Mouse (Mus musculus) cerebellum, adult 11-12 months (tissue): ENCODE results near the gene Zfp986.
"Not testable (repeated sequence)": the region's sequence is repeated elsewhere in the genome, so short reads cannot be mapped to it uniquely, and the experiment has no call there.

Source experiments
- DNase-seq: peaks from one replicate; pipeline ENCODE4 v3.0.0; 2022

Zfp986 gene

DNA sequence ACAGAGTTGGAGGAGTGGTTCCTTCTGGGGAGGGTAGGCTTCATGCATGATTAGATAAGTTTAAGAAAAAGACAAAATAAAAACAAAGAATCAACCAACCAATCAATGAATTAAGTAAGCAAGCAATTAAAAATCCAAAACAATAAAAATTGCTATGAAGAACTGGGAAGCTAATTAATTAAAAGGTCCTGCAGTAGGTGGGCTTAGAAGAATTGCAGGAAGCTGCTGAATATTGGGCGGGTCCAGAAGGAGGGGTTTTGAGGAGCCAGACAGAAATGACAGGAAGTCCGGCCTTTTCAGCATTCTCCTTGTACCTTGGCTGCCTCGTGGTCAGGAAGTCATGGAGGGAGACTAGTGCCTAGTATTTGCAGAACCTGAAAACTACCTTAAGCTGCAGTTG is at the start of gene Zfp986:
TSS of gene Zfp986 (plus strand) at position 301 of the 400 bp plus-strand sequence.
- DNase-seq, result not testable (repeated sequence)

DNA sequence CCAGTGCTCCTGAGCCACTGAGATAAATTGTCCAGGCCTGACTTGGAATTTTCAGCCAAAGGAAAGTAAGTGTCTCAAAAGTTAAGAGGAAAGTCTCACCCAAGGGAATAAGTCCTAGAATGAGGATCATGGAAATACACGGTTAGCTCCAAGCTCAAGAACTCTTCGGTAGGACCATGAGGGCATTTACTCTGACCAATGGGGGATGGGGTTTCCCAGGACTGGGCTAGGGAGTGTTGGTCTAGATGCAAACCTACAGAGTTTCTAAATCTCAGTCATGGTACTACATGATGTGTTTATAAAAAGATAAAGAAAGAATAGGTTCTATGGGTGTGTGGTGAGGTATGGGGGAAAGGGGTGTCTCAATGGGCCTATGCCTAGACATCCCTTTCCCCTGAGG is 48.6 kb upstream of the Zfp986 start:
- not testable (repeated sequence) for DNase-seq

DNA sequence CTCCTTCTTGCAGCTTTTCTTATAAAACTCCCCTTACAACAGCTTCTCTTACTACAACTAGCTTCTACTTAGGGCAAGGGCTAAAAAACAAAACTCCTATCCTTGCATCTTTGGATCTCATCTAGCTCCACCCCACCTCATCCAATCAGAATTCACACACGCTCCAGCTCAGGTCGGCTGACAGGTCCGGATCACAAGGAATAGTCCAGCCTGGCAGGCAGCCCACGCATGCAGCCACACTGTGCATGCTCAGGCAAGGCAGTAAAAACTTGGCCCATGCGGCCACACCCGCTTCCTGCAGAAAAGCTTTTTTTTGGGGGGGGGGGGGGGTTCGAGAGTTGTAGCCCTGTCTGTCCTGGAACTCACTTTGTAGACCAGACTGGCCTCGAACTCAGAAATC is 43.0 kb upstream of the Zfp986 start:
- not testable (repeated sequence) for DNase-seq

DNA sequence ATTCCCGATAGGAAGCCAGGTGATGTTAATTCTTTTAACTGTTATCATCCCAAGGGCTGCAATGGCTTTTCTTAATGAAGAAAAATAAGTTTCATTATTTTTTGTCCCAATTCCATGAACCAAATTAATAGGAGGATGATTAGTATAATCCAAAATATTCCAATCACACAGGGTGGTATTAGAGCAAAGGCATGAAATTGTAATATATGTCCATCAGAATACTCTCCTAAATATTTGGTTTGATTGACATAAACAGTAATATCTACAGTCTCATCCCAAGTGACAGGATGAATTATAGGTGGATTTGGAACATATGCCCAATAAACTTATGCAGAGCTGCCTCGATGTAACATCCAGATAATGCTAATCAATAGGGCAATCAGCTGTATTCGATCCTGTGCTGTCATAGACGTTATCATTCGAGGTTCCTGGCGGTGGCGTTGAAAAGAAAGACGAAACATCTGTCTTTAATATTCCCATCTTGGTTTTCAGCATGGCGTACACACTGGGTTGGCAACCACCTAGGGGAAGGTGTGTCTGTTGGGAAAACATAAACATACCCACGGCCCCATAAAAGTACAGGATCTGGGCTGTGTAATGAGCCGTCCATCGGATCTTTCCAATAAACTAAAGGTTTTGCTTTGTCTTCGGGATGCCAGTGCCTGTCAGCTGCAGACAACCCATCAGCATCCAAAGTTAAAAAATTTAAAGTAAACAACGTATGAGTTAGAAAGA is 37.1 kb upstream of the Zfp986 start:
- DNase-seq, result not testable (repeated sequence)

DNA sequence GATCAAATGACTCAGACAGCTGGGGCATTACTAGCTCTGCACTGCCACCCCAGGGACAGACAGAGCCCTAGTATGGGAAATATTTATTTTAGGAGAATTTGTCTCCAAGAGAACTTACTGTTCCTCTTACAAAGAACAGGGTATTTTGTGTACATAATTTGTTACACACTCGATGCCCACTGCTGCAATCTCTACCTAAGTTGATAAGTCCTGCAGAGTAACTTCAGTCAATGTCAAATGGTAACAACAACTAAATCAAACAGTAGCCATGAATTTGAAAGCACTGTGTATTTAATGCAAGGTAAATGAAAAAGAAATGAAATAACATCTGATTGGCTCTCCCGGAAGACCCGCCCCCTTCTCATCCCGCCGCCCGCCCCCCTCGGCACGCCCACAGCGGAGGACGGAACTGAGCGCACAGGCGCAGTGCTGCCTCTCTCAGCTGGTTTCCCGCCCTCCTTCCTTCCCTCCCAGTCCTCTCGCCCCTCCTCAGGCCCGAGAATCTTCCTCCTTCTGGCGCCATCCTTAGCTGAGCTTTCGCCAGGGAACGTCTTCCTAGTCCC is 32.2 kb upstream of the Zfp986 start:
- DNase-seq, result not testable (repeated sequence)

DNA sequence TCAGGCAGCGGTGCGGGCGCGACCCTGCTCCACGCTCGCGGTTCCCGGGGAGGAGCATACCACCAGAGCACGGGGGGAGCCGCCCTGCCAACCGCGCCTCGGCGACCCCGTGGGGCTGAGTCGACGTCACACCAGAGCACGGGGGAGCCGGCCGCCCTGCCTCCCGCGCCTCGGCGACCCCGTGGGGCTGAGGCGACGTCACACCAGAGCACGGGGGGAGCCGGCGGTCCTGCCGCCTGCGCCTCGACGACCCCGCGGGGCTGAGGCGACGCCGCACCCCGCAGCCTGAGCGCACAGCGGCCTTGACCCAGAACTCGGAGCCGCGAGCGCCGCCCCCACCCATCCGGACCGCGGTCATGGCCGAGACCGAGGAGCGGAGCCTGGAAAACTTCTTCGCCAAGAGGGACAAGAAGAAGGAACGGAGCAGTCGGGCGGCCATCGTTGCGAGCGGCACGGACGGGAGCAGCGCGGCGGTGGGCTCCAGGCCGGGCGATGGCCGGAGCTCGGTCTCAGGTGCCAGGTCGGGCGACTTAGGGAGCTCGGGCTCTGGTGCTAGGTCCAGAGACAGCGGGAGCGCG is 31.6 kb upstream of the Zfp986 start:
- not testable (repeated sequence) for DNase-seq

DNA sequence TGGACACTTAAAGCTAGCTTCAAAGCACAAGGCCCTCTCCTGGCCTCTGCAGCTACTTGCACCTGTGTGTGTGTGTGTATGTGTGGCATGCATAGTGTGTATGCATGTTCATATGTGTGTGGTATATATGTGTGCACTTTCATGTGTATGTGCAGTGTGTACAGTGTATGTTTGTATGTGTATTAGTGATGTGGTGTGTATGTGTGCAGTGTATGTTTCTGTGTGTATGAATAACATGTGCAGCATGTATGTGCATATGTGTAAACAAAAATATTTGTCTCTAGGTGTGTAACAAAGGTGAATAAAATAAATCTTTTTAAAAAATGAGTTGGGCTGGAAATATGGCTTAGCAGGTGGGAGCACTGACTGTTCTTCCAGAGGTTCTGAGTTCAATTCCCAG is 21.8 kb upstream of the Zfp986 start:
- DNase-seq, result not testable (repeated sequence)

DNA sequence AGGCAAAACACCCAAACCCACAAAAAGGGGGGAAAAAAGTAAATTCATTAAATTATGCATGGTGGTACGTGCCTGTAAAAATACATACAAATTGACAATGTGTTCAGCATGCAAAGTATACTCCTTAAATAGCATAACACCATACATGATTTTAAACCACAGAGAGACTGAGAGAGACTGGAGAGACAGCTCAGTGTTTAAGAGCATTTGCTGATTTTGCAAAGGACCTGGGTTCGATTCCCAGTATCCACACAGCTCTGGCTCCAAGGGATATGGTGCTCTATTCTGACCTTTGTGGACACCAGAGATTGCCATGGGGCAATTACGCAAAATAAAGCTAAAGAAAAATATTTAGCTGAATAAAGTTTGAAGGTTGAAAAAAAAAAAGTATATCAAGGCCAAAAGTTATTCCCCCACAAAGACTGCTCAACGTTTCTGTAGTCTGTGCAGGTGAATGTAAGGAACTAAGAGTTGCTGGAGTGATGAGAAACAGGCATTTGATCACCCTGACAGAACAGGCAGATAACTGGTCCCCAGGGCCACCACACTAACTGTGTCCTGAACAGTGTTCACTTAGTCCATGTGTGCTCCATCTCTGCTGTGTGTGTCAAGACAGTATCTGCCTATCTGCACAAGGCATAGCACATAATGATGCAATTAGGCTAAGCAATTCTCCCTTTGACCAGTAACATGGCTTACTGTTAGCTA is 20.3 kb upstream of the Zfp986 start:
- not testable (repeated sequence) for DNase-seq

DNA sequence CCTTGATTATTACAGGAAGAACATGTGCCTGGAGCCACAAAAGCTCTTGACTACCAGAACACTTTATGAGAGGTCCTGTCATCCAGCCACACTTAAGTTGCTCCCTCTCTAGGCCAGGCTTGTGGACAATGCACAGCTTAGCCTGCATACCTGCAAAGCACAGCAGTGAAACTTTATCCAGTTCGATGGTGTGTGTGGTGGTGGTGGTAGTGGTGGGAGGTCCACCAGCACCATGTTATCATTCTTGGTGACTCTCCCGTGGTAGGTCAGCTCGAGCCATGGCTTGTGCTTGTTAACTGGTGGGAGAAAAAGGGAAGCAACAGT is 19.7 kb upstream of the Zfp986 start:
- DNase-seq, result not testable (repeated sequence)

DNA sequence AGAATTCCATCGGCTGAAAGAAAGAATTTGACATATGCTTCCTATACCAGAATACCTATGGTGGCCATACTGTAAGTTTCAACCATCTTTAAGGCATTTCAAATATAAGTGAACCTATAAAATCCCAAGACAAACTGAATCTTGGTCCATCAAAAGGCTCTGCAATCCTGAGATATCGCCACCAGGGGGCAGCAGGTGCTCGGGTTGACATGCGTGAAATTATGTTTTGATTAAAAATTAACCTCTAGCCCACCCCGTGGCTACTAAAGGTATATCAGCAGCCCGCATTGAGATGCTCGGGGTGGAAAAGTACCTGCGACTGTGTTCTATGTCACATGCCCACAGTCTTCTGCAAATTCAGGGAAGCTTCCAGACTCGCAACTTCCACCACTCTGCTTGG is 17.2 kb upstream of the Zfp986 start:
- not testable (repeated sequence) for DNase-seq

DNA sequence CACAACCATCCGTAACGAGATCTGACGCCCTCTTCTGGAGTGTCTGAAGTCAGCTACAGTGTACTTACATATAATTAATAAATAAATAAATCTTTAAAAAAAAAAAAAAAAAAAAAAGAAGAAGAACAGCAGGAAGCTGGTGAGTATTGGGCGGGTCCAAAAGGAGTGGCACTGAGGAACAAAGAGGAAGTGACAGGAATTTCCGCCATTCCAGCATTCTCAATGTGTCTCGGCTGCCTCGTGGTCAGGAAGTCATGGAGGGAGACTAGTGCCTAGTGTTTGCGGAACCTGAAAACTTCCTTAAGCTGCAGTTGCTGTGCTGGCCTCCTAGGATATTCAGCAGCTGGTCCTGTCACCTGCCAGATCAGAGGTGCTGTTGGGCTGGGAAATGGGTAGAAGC is 4.7 kb upstream of the Zfp986 start:
- DNase-seq, result not testable (repeated sequence)
